Mouse (Mus musculus): ENCODE results near the gene Arfgef3. TPM values are rescaled to one million over a fixed set of nuclear protein-coding genes. Genes with fewer than 3 reads are reported as not detected.
A peak's percentile ranks its signal among the peaks of the same experiment; 100 is the strongest.

The Arfgef3 gene
- total and polyA plus RNA-seq, 3 experiments = 0.28 to 11.0 (median 0.50) TPM

DNA sequence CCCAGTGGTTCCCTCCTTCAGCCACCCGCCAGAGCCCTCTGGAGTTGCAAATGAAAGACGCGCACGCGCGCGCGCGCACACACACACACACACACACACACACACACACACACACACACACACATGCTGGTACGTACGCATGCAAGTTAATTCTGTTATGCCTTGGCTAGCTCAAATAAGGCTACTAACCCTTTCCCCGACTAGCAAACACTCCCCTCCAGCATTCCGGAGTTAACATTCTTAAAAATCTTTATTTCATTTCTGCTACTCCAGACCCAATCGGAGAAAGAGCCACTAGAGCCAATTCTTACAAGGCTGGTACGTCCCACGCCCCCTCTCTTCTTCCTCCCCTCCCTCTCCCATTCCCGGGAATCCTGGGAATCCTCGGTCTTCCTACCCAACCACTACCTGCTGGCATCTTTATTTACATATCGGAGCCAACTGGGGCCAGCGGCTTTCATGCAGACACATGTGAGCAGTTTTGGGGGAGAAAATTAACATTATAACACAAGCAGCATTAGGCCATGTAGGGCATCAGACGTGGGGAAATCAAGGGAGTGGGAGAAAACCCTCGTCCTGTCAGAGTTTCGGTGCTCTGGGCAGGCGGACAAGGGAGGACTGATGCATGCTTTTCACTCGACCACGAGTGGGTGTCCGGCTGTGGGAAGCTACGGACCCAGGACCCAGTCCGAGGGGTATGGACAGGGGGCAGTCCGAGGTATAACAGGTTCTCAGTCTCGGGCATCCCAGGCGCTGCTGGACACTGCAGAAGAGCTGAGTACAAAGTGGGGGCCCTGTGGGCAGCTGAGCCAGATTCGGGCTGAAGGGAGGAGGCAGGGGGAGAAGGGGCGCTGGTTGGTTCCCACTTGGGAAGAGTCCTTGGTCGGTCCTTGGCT is 194.2 kb downstream of the Arfgef3 start:
- in situ Hi-C loops (cut with MboI; ENCODE audit: low pct_ligation_motif_present, low pct_unique_long_range_greater_than_20kb, low sequenced_read_pairs) (loop anchor here (25.0 kb wide), 1 partner anchor 338 kb away; no protein-coding TSS in a partner anchor), dilution Hi-C loops (cut with MboI; ENCODE audit: extremely low pct_ligation_motif_present, extremely low pct_unique_long_range_greater_than_20kb, low sequenced_read_pairs) (no loop called here)
- Histone ChIP-seq H3K9me3 (replicated peaks; ENCODE audit: low read length) (no peaks in the 10 kb centered on the region), H3K4me3 (replicated peaks in 1 of 3; ENCODE audit: low read depth in 2 of 3, low read length in 2 of 3, poor library complexity in 1 of 3) (no peak overlapping the region), H3K9ac (ENCODE audit: insufficient read depth, low read depth) (no peak overlapping the region), H3K36me3 (replicated peaks in 1 of 2; ENCODE audit: control insufficient read depth in 1 of 2, insufficient read depth in 1 of 2, low read length in 1 of 2) (no peaks in the 10 kb centered on the region), H3K79me2 (replicated peaks; ENCODE audit: control insufficient read depth, extremely low read depth, insufficient read depth, poor library complexity, severe bottlenecking) (no peaks in the 10 kb centered on the region), H3K4me1 (ENCODE audit: control insufficient read depth in 1 of 2, insufficient read depth in 2 of 2) (no peaks in the 10 kb centered on the region), H3K27ac (ENCODE audit: insufficient read depth, low read depth) (no peak overlapping the region), H3K4me2 (ENCODE audit: insufficient read depth, low read depth, poor library complexity, severe bottlenecking) (no peak overlapping the region), H3K27me3 (replicated peaks) (no peaks in the 10 kb centered on the region)
- no peak for DNase-seq (ENCODE audit: extremely low read depth)
- TF ChIP-seq PAX5 (IDR thresholded peaks at IDR 0.05; ENCODE audit: low read length) (no peak), IRF4 (IDR thresholded peaks at IDR 0.05; ENCODE audit: low read depth, low read length) (no peak), JUN (IDR thresholded peaks at IDR 0.05; ENCODE audit: insufficient read depth, low read depth, low read length) (no peak), TCF12 (IDR thresholded peaks at IDR 0.05; ENCODE audit: low read depth, low read length) (no peak), NELFE (IDR thresholded peaks at IDR 0.05; ENCODE audit: low read depth, low read length) (no peak), EP300 (IDR thresholded peaks at IDR 0.05; ENCODE audit: low read length) (no peak), MAFK (IDR thresholded peaks at IDR 0.05; ENCODE audit: insufficient replicate concordance, low read length) (no peak), ZKSCAN1 (IDR thresholded peaks at IDR 0.05; ENCODE audit: borderline replicate concordance, low read depth, low read length) (no peak)

DNA sequence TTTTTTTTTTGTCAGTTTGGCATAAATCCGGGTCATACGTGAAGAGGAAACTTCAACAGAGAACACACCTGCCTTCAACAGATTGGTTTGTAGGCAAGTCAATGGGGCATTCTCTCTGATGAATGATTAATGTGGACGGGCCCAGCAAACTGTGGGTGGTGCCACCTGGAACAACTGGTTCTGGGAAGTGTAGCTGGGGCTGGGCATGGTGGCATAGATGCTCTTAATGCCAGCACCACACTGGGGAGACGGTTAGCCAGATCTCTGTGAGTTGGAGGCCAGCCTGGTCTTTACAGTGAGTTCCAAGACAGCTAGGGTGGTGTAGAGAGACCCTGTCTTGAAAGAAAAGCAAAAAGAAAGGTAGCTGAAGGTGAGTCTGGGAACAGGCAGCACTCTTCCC is 196.4 kb downstream of the Arfgef3 start:
- H3K9ac ChIP-seq (ENCODE audit: insufficient read depth, low read depth) = no peak overlapping the region
- DNase-seq (ENCODE audit: extremely low read depth) = no peak
- 0 out of 2 replicates have a peak, but pooled peaks have one; percentile 0 for TF ChIP-seq ZNF384 (IDR thresholded peaks at IDR 0.05; ENCODE audit: low read depth, low read length)
- TF ChIP-seq ETS1 (conservative IDR thresholded peaks at IDR 0.05; ENCODE audit: low read depth, low read length) = no peak
- no peak for TF ChIP-seq ZMIZ1 (IDR thresholded peaks at IDR 0.05; ENCODE audit: low read depth, low read length)
- TF ChIP-seq JUN (IDR thresholded peaks at IDR 0.05; ENCODE audit: insufficient read depth, low read depth, low read length) = no peak
- dilution Hi-C loops (cut with MboI; ENCODE audit: extremely low pct_ligation_motif_present, extremely low pct_unique_long_range_greater_than_20kb, low sequenced_read_pairs) = no loop called here
- no peaks in the 10 kb centered on the region for H3K79me2 ChIP-seq (replicated peaks; ENCODE audit: control insufficient read depth, extremely low read depth, insufficient read depth, poor library complexity, severe bottlenecking)
- peaks cover 0 to 4% of the 10 kb centered on the region in 2 experiments; a peak in 1 of 4 replicates for H3K4me1 ChIP-seq (ENCODE audit: control insufficient read depth in 1 of 2, insufficient read depth in 2 of 2)
- no peak overlapping the region for H3K27ac ChIP-seq (ENCODE audit: insufficient read depth, low read depth)
- no peak overlapping the region for H3K4me3 ChIP-seq (replicated peaks in 1 of 3; ENCODE audit: low read depth in 2 of 3, low read length in 2 of 3, poor library complexity in 1 of 3)
- in situ Hi-C loops (cut with MboI; ENCODE audit: low pct_ligation_motif_present, low pct_unique_long_range_greater_than_20kb, low sequenced_read_pairs) = no loop called here
- no peaks in the 10 kb centered on the region for H3K27me3 ChIP-seq (replicated peaks)
- no peaks in the 10 kb centered on the region for H3K9me3 ChIP-seq (replicated peaks; ENCODE audit: low read length)
- H3K4me2 ChIP-seq (ENCODE audit: insufficient read depth, low read depth, poor library complexity, severe bottlenecking) = no peak overlapping the region
- no peaks in the 10 kb centered on the region for H3K36me3 ChIP-seq (replicated peaks in 1 of 2; ENCODE audit: control insufficient read depth in 1 of 2, insufficient read depth in 1 of 2, low read length in 1 of 2)

DNA sequence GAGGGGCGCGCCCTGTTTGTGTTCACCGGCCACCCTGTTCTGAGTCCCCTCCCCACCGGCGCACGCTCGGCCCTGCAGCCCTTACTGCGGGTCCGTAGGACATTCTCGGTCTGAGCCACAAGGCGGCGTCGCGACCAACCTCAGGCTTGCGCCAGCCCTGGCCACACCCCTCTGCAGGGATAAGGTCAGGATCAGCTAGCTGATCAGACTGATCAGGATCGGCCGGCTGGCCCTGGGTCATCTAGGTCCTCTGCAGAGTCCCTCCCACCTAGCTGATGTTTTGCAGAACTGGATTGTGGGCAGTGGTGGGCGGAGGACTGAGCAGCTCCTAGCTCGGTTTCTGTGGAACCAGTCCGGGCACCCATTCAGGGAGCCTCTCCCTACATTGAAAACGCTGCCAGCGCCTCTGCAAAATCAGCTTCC is 197.9 kb downstream of the Arfgef3 start, which contains the start of gene Hebp2:
Gene Hebp2, minus strand, starts transcription at position 264 of the 423 bp plus-strand sequence.
- Histone ChIP-seq H3K4me1 (ENCODE audit: control insufficient read depth in 1 of 2, insufficient read depth in 2 of 2) (peaks cover 0 to 4% of the 10 kb centered on the region in 2 experiments; a peak in 1 of 4 replicates), H3K36me3 (replicated peaks in 1 of 2; ENCODE audit: control insufficient read depth in 1 of 2, insufficient read depth in 1 of 2, low read length in 1 of 2) (no peaks in the 10 kb centered on the region), H3K9ac (ENCODE audit: insufficient read depth, low read depth) (no peak within 1 kb of the TSS), H3K4me3 (replicated peaks in 1 of 3; ENCODE audit: low read depth in 2 of 3, low read length in 2 of 3, poor library complexity in 1 of 3) (no peak within 1 kb of the TSS), H3K9me3 (replicated peaks; ENCODE audit: low read length) (no peaks in the 10 kb centered on the region), H3K79me2 (replicated peaks; ENCODE audit: control insufficient read depth, extremely low read depth, insufficient read depth, poor library complexity, severe bottlenecking) (no peaks in the 10 kb centered on the region), H3K4me2 (ENCODE audit: insufficient read depth, low read depth, poor library complexity, severe bottlenecking) (0 out of 2 replicates have a peak within 1 kb of the TSS, but pooled peaks have one; percentile 8), H3K27ac (ENCODE audit: insufficient read depth, low read depth) (no peak within 1 kb of the TSS), H3K27me3 (replicated peaks) (no peaks in the 10 kb centered on the region)
- TF ChIP-seq MAX (IDR thresholded peaks at IDR 0.05; ENCODE audit: low read length) (no peak), NRF1 (IDR thresholded peaks at IDR 0.05; ENCODE audit: low read depth, low read length) (0 out of 2 replicates have a peak, but pooled peaks have one; percentile 20), CTCF (conservative IDR thresholded peaks at IDR 0.05 in 1 of 2, IDR thresholded peaks at IDR 0.05 in 1 of 2; ENCODE audit: low read depth in 2 of 2, low read length in 2 of 2) (peak in 1 of 2 experiments; percentile 37; a peak in 2 of 4 replicates), UBTF (IDR thresholded peaks at IDR 0.05; ENCODE audit: low read depth, low read length) (no peak), POLR2A (IDR thresholded peaks at IDR 0.05; ENCODE audit: low read depth, low read length) (no peak), EP300 (IDR thresholded peaks at IDR 0.05; ENCODE audit: low read length) (no peak), USF2 (conservative IDR thresholded peaks at IDR 0.05; ENCODE audit: low read depth, low read length) (no peak)
- in situ Hi-C loops (cut with MboI; ENCODE audit: low pct_ligation_motif_present, low pct_unique_long_range_greater_than_20kb, low sequenced_read_pairs) (no loop called here), dilution Hi-C loops (cut with MboI; ENCODE audit: extremely low pct_ligation_motif_present, extremely low pct_unique_long_range_greater_than_20kb, low sequenced_read_pairs) (no loop called here)
- DNase-seq (ENCODE audit: extremely low read depth) = no peak

Data from CH12.LX (cell line).